Mouse (Mus musculus): Measurements from ENCODE around the gene Rgs12. TPM values are rescaled to one million over a fixed set of nuclear protein-coding genes. Genes with fewer than 3 reads are reported as not detected.
A peak's percentile ranks its signal among the peaks of the same experiment; 100 is the strongest.

The Rgs12 gene
- total RNA-seq, 2 experiments from 2014 or later: 57.1 to 64.9 TPM

DNA sequence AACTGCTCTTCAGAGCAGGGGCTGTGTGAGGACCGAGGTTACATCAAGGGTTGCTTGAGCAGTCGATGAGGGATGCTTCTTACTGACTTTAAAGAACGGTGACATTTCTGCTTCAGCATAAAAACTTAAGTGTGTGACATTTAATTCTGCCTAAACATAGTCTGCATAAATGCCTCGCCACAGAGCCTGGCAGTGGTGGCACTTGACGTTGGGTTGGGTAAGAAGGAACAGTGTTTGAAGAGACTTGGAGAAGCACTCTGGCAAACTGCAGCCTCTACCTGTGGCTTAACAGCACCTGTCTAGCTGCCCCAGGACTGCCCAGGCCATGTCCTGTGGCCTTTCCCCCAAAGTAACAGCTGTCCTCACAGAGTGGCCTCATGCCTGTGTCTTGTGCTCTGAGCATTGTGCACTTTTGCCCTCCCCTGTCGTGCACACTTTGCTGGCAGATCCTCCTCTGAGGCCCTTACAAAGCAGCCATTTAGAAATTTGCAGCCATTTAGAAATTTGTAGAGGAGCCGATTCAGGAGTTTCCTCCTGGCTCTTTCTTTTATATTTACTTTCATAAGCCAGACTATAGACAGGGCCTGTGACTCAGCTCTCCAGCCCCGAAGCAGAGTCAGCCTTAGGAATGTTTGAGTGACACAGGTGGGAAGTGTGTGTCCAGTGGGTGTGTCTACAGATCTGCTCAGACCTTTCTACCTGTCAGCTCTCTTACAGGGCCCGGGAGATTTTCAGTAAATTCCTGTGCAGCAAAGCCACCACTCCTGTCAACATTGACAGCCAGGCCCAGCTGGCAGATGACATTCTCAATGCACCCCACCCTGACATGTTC lies 71.4 kb downstream of the Rgs12 start:
- DNase-seq (ENCODE audit: low spot score in 2 of 2): no peak

GRCm38 (mm10) chr5:35024975-35025374 lies 75.7 kb downstream of the Rgs12 start:
- peak in 1 of 2 experiments; percentile 30 for DNase-seq (ENCODE audit: low spot score in 2 of 2)

- no peak for DNase-seq (ENCODE audit: low spot score in 2 of 2)
These were observed 80.1 kb downstream of the Rgs12 start for GRCm38 (mm10) chr5:35029303-35029702.

GRCm38 (mm10) chr5:35029755-35030154 lies 80.5 kb downstream of the Rgs12 start:
- no peak for DNase-seq (ENCODE audit: low spot score in 2 of 2)

DNA sequence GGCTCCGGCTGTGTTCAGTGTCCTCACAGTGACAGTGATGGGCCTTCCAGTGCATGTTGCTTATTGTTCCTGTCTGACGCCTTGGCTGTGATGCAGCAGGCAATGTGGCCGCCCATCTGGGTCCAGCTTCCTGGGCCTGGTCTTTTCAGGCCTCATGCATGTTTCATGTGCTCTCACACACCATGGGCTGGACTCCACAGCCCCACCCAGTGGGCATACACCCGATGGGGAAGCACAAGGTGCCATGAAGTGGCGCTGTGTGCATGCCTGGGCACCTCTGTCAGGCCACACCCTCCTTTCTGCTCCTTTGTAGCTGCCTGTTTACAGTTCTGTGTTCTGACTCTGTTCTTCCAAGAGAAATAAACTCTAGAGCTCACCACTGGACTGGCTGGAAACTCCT lies 83.8 kb downstream of the Rgs12 start:
- no peak for DNase-seq (ENCODE audit: low spot score in 2 of 2)

- no peak for DNase-seq (ENCODE audit: low spot score in 2 of 2)
These were observed 84.4 kb downstream of the Rgs12 start for GRCm38 (mm10) chr5:35033619-35034018.

- no peak for DNase-seq (ENCODE audit: low spot score in 2 of 2)
These were observed 85.9 kb downstream of the Rgs12 start for GRCm38 (mm10) chr5:35035141-35035540.

DNA sequence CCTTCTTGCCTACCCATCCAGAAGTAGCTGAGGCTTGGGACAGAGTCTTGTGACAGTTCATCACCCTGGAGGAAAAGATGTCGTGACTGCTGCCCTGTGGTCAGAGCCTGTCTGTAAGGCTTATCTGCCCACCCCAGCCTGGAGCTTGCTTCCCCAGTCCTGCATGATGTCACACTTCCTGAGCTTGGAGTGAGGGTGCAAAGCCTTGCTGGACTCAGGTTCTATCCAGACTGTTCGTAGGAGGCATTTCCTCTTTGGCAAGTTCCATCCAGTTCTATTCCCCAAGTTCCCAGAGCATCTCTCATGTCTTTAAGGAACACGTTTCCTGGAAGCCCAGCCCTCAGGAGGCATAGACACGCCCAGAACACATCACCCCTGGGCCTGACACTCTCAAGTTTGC lies 86.5 kb downstream of the Rgs12 start:
- no peak for DNase-seq (ENCODE audit: low spot score in 2 of 2)

GRCm38 (mm10) chr5:35037438-35037837 lies 88.2 kb downstream of the Rgs12 start:
- no peak for DNase-seq (ENCODE audit: low spot score in 2 of 2)

DNA sequence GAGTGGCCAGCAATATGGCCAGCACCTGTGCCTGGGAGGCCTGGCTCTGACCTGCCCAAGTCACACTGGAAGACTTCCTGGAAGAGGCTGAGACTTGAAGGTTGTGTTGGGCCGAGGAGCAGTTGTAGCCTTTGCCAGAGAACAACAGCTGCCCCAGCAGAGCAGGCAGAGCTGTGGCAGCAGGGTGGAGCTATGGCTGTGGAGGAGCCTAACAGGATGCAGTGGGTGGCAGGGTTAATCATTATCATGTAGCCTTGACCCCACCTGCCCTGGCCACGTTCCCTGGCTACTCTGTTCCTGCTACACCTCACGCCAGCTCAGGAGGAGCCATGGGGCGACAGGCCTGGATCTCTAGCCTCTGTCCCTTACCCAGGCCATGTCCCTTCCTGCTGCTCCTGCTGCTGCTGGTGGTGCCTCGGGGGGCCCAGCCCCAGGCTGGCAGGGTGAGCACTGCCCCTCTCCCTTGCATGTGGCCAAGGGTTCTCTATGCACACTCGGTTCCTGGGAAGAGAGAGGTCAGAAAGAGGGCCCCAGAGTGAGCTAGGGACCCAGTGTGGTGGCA lies 92.1 kb downstream of the Rgs12 start, which contains the start of gene Hgfac:
Gene Hgfac, plus strand, starts transcription at position 242 of the 562 bp plus-strand sequence.
- no peak for DNase-seq (ENCODE audit: low spot score in 2 of 2)

DNA sequence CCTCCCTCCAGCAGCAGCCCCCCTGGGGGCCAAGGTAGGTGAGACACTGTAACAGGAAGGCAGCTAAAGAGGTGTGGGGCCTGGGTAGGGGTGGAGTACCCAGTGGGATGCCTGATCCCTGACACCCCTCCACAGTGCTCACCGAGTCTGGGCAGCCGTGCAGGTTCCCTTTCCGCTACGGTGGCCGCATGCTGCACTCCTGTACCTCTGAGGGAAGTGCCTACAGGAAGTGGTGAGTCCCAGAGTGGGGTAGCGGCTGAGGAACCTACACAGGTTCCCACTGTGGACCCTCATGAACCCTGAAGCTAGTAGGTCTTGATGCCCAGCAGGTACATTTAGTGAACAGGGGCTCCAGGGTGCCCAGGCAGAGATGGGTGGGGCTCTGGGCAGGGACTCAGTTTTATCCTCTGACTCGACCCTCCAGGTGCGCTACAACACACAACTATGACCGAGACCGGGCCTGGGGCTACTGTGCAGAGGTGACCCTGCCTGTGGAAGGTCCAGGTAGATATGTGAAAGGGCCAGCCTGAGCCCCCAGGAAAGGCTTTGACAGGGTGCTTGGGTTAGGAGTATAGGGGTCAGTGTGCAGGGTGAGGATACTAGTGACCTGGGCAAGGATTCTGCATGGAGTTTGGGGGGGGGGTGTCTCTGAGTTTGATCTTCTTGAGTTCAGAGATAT lies 93.3 kb downstream of the Rgs12 start:
- no peak for DNase-seq (ENCODE audit: low spot score in 2 of 2)

DNA sequence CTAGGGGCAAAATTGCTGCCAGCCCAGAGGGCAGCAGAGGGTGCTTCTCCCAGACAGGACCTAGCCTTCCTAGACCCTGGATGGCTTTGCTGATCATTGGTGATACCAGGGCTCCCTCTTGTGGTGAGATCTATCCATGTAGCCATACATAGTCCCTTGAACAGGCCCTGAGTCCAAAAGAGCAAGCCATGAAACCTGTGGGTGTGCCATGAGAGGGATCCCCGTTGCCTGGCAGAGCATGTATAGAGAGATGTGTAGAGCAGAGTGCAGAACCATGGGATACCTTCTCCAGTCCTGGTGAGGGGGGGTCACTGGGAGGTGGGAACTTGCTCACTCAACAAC lies 93.8 kb downstream of the Rgs12 start:
- peak in 1 of 2 experiments; percentile 62 for DNase-seq (ENCODE audit: low spot score in 2 of 2)

- no peak for DNase-seq (ENCODE audit: low spot score in 2 of 2)
These were observed 101.3 kb downstream of the Rgs12 start for GRCm38 (mm10) chr5:35050541-35050940.

- no peak for DNase-seq (ENCODE audit: low spot score in 2 of 2)
These were observed 105.4 kb downstream of the Rgs12 start for GRCm38 (mm10) chr5:35054628-35055027.

- DNase-seq (ENCODE audit: low spot score in 2 of 2): no peak
These were observed 105.8 kb downstream of the Rgs12 start for GRCm38 (mm10) chr5:35055076-35055475.

DNA sequence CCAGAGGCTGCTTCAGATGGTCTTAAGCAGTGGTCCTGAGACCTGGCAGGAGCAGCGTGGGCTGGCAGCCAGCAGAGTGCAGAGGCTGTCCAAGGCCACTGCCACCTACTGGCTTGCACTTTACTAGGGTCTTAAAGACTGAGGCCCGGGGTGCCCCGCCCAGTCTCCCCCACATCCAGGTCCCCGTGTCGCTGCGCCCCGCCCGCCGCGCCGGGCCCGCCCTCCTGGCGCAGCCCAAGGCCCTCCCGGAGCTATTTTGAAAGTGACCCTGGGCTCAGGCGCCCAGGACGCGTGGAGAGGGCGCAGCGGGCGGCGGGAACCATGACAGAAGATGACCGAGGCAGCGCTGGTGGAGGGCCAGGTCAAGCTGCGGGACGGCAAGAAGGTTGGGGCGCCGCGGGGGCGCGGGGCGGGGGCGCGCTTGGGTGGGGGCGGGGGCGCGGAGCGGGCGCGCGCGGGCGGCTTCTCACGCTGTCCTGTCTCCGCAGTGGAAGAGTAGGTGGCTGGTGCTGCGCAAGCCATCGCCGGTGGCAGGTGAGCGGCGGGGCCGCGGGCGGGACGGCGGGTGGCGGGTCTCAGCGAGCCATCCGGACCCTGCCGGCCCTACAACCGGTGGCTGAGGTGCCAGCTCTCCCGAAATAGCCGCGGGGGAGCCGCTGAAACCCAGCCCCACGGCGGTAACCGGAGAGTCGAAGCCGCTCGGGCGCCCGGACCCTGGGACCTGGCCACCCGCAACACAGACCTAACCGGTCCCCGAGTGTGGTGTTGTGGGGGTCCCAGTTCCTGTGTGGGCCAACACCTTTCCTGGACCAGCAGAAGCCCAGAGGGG lies 107.6 kb downstream of the Rgs12 start, which contains the start of gene Dok7:
Gene Dok7, plus strand, starts transcription at position 163 of the 829 bp plus-strand sequence.
- peak; percentile 38 to 41 for DNase-seq (ENCODE audit: low spot score in 2 of 2)

- DNase-seq (ENCODE audit: low spot score in 2 of 2): no peak
These were observed 108.3 kb downstream of the Rgs12 start for GRCm38 (mm10) chr5:35057582-35057981.

GRCm38 (mm10) chr5:35058216-35058615 lies 109.0 kb downstream of the Rgs12 start:
- DNase-seq (ENCODE audit: low spot score in 2 of 2): no peak

- DNase-seq (ENCODE audit: low spot score in 2 of 2): no peak
These were observed 110.9 kb downstream of the Rgs12 start for GRCm38 (mm10) chr5:35060098-35060497.

DNA sequence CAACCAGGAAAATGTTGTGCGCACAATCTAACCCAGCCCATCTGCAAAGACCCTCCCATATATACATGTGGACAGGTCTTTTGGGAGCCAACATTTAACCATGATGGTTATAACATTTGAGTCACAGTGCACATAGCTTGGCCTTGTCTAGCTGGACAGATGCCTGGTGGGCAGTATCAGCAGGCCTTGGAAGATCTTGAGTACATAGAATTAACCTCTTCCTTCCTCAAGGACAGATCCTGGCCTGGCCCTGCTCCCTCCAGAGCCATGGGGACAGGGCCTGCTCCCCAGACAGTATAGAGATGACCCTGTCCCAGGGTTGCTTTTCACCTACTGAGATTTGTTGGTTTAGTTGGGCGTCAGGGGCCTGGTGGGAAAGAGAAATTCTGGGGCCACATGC lies 120.6 kb downstream of the Rgs12 start:
- DNase-seq (ENCODE audit: low spot score in 2 of 2): no peak

GRCm38 (mm10) chr5:35070314-35070713 lies 121.1 kb downstream of the Rgs12 start:
- DNase-seq (ENCODE audit: low spot score in 2 of 2): no peak
